Mouse (Mus musculus) liver, adult 2 months (tissue): ENCODE results near the gene Mfsd10.

Source experiments
- CTCF ChIP-seq: fragments of 200-500 bp; IDR thresholded peaks from 2 replicates; pipeline ENCODE4 v1.5.1; 2011; ENCODE audit warnings: low read depth, low read length, control low read depth
- POLR2A ChIP-seq: fragments of 200-500 bp; IDR thresholded peaks from 2 replicates; pipeline ENCODE4 v1.6.1; 2011; ENCODE audit warnings: low read length, control low read depth; ENCODE audit not compliant: insufficient read depth; ENCODE audit errors: extremely low read depth

- TF ChIP-seq CTCF, result no peak
- no peak for TF ChIP-seq POLR2A
Measured at GRCm38 (mm10) chr5:34633641-34634040, 3.4 kb downstream of the Mfsd10 start.
